Mouse (Mus musculus) heart, postnatal 0 days (tissue): ENCODE data around the gene Pgrmc1. TPM values are rescaled to one million over a fixed set of nuclear protein-coding genes. Genes with fewer than 3 reads are reported as not detected.
"Not testable (repeated sequence)": the region's sequence is repeated elsewhere in the genome, so short reads cannot be mapped to it uniquely, and the experiment has no call there.

ENCODE experiments used
- ATAC-seq: fragments of 200-750 bp; cut with Nextera tagmentation; 2 replicates; pipeline ENCODE4 v1.8.0; 2017; ENCODE audit warnings: low read depth, moderate number of reproducible peaks, moderate library complexity; ENCODE audit not compliant: insufficient read depth
- DNase-seq: peaks from one replicate; pipeline ENCODE4 v3.0.0-alpha.2; 2016; ENCODE audit warnings: low spot score
- H3K27ac ChIP-seq: fragments of 300-500 bp; sonication (generic); 2 replicates; pipeline ENCODE4 v1.5.1; 2014; ENCODE audit warnings: low read depth, mild to moderate bottlenecking
- H3K27me3 ChIP-seq: fragments of 300-500 bp; sonication (generic); 2 replicates; pipeline ENCODE4 v1.6.1; 2014; ENCODE audit warnings: low read length, mixed read lengths; ENCODE audit not compliant: control insufficient read depth, insufficient read depth
- H3K36me3 ChIP-seq: fragments of 300-500 bp; sonication (generic); replicated peaks from 2 replicates; pipeline ENCODE4 v1.6.1; 2014; ENCODE audit warnings: low read length, mixed read lengths; ENCODE audit not compliant: control insufficient read depth, insufficient read depth
- H3K4me1 ChIP-seq: fragments of 300-500 bp; sonication (generic); 2 replicates; pipeline ENCODE4 v1.6.1; 2014; ENCODE audit warnings: antibody characterized with exemption; ENCODE audit not compliant: control insufficient read depth, insufficient read depth
- H3K4me2 ChIP-seq: fragments of 300-500 bp; sonication (generic); 2 replicates; pipeline ENCODE4 v1.6.1; 2014; ENCODE audit warnings: low read depth, mild to moderate bottlenecking, low read length, moderate library complexity
- H3K4me3 ChIP-seq: fragments of 300-500 bp; sonication (generic); 2 replicates; pipeline ENCODE4 v1.5.1; 2014; ENCODE audit warnings: low read depth, low read length
- H3K9ac ChIP-seq: fragments of 300-500 bp; sonication (generic); replicated peaks from 2 replicates; pipeline ENCODE4 v1.6.1; 2014; ENCODE audit warnings: low read depth, low read length, mixed read lengths
- H3K9me3 ChIP-seq: fragments of 300-500 bp; sonication (generic); replicated peaks from 2 replicates; pipeline ENCODE4 v1.6.1; 2016; ENCODE audit warnings: low read length; ENCODE audit not compliant: control insufficient read depth
- CTCF ChIP-seq: IDR thresholded peaks from 2 replicates; pipeline ENCODE4 v1.5.1; 2016; ENCODE audit warnings: antibody characterized with exemption, control low read depth, low read depth
- EP300 ChIP-seq: IDR thresholded peaks from 2 replicates; pipeline ENCODE4 v1.6.1; 2016; ENCODE audit warnings: antibody characterized with exemption, low read depth
- WGBS: fragments of 180-500 bp; shearing (Covaris S2); extraction: QIAGEN DNeasy Blood & Tissue Kit; methylation state at CpG from one replicate; pipeline ENCODE4 v1.1.7; 2014; 5-methylcytosine and 5-hydroxymethylcytosine counted together
- polyA plus RNA-seq: library from polyadenylated mRNA; unstranded; fragments of >200 nt; fragmentation: Nextera tagmentation; extraction: Ambion mirVana; gene quantifications from 2 replicates; pipeline ENCODE4 v1.2.1, GENCODE M21; 2015
- total RNA-seq: library from RNA; depleted of rRNA; stranded (reverse); fragments of >200 nt; gene quantifications from 2 replicates; pipeline ENCODE4 v1.2.3, GENCODE M21; 2014; ENCODE audit warnings: low replicate concordance

Gene Pgrmc1
- total and polyA plus RNA-seq, 2 experiments from 2014 or later: 70.5 to 82.2 TPM

- Histone ChIP-seq H3K4me3 (no peak overlapping the region), H3K4me1 (no peaks in the 10 kb centered on the region), H3K36me3 (no peaks in the 10 kb centered on the region), H3K4me2 (no peak overlapping the region), H3K27ac (no peak overlapping the region), H3K9ac (no peak overlapping the region), H3K9me3 (no peaks in the 10 kb centered on the region), H3K27me3 (no peaks in the 10 kb centered on the region)
- no peak for ATAC-seq
- DNase-seq: peak; percentile 14
- WGBS: 67% methylated on average over 8 of the region's 8 CpGs
- TF ChIP-seq CTCF: no peak
- no peak for TF ChIP-seq EP300
Observed at GRCm38 (mm10) chrX:36587304-36588209, 10.4 kb upstream of the Pgrmc1 start.

- no peak for DNase-seq
- no peak for ATAC-seq
- 82% methylated on average over 7 of the region's 7 CpGs for WGBS
Observed at GRCm38 (mm10) chrX:36590266-36590665, 7.7 kb upstream of the Pgrmc1 start.

GRCm38 (mm10) chrX:36591120-36591519 is 6.9 kb upstream of the Pgrmc1 start:
- ATAC-seq (no peak), DNase-seq (no peak)
- no peak overlapping the region for H3K9ac ChIP-seq
- H3K4me3 ChIP-seq: no peak overlapping the region
- no peaks in the 10 kb centered on the region for H3K9me3 ChIP-seq
- H3K27ac ChIP-seq: no peak overlapping the region
- H3K36me3 ChIP-seq: no peaks in the 10 kb centered on the region
- WGBS: 21% methylated on average over 1 of the region's 1 CpGs
- no peak overlapping the region for H3K4me2 ChIP-seq
- no peaks in the 10 kb centered on the region for H3K4me1 ChIP-seq
- H3K27me3 ChIP-seq: no peaks in the 10 kb centered on the region
- no peak for TF ChIP-seq CTCF
- no peak for TF ChIP-seq EP300

More at GRCm38 (mm10) chrX:36590266-36590665, 7.7 kb upstream of the Pgrmc1 start:
- Histone ChIP-seq H3K4me3 (no peak overlapping the region), H3K9me3 (no peaks in the 10 kb centered on the region), H3K27ac (no peak overlapping the region), H3K9ac (no peak overlapping the region), H3K4me1 (no peaks in the 10 kb centered on the region), H3K36me3 (no peaks in the 10 kb centered on the region), H3K4me2 (no peak overlapping the region), H3K27me3 (no peaks in the 10 kb centered on the region)
- TF ChIP-seq EP300 (no peak), CTCF (no peak)

- no peak overlapping the region for H3K27ac ChIP-seq
- no peaks in the 10 kb centered on the region for H3K36me3 ChIP-seq
- no peak overlapping the region for H3K9ac ChIP-seq
- no peak overlapping the region for H3K4me2 ChIP-seq
- no peaks in the 10 kb centered on the region for H3K27me3 ChIP-seq
- no peak for ATAC-seq
- DNase-seq: no peak
- H3K9me3 ChIP-seq: no peaks in the 10 kb centered on the region
- no peaks in the 10 kb centered on the region for H3K4me1 ChIP-seq
- 54% methylated on average over 4 of the region's 4 CpGs for WGBS
- H3K4me3 ChIP-seq: no peak overlapping the region
- TF ChIP-seq EP300: no peak
- no peak for TF ChIP-seq CTCF
Observed at GRCm38 (mm10) chrX:36591539-36591938, 6.5 kb upstream of the Pgrmc1 start.

GRCm38 (mm10) chrX:36595247-36595646 is 2.8 kb upstream of the Pgrmc1 start:
- Histone ChIP-seq H3K4me2 (no peak overlapping the region), H3K4me1 (no peaks in the 10 kb centered on the region), H3K27ac (no peak overlapping the region), H3K4me3 (no peak overlapping the region), H3K27me3 (no peaks in the 10 kb centered on the region), H3K9me3 (no peaks in the 10 kb centered on the region), H3K36me3 (no peaks in the 10 kb centered on the region), H3K9ac (no peak overlapping the region)
- WGBS: 72% methylated on average over 3 of the region's 3 CpGs
- DNase-seq: no peak
- no peak for ATAC-seq
- no peak for TF ChIP-seq CTCF
- TF ChIP-seq EP300: no peak

GRCm38 (mm10) chrX:36596483-36597120 is 1.4 kb upstream of the Pgrmc1 start:
- H3K4me2 ChIP-seq, DNase-seq, H3K36me3 ChIP-seq, H3K27ac ChIP-seq, H3K4me1 ChIP-seq, ATAC-seq, H3K9ac ChIP-seq, H3K4me3 ChIP-seq, H3K9me3 ChIP-seq, H3K27me3 ChIP-seq: not testable (repeated sequence)
- WGBS: 62% methylated on average over 3 of the region's 5 CpGs
